Mouse (Mus musculus): Measurements from ENCODE around the gene Zfp618.

The Zfp618 gene

DNA sequence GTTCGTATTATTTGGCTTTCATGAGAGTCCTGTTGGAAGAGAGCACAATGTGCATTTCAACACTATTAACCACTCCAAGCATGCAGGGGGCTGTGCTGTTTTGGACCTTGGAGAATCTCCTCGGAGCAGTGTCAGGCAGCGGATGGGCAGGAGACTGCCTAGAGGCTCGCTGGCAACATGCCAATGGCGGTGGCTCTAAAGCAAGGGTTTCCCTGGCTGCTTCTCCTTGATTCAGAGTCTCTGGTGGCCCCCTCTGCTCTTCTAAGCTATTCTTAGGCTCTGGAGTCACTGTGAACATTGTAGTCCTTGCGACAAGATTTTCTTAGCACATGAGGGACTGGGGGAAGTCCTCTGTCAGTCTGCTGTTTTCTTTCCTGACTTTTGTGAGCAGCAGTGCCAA is 33.5 kb downstream of the Zfp618 start:
- DNase-seq (ENCODE audit: inconsistent ontology term): no peak

DNA sequence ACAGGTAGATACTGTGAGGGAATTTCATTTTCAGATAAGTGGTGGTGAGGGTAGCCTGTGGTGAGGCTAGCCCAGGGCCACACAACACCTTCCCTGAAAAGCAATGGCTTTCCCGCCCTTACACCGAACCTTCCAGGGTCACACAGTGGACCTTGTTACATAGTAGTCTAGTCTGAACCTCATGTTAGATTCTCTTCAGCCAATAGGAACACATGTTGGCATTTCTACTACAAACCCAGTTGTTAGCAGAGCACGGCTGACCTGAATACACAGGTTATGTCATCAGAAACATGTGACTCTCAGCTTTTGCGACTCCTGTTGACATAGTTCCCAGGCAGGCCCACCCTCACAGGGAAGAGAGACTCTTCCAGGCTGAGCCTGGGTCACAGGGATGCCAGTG is 33.9 kb downstream of the Zfp618 start:
- no peak for DNase-seq (ENCODE audit: inconsistent ontology term)

DNA sequence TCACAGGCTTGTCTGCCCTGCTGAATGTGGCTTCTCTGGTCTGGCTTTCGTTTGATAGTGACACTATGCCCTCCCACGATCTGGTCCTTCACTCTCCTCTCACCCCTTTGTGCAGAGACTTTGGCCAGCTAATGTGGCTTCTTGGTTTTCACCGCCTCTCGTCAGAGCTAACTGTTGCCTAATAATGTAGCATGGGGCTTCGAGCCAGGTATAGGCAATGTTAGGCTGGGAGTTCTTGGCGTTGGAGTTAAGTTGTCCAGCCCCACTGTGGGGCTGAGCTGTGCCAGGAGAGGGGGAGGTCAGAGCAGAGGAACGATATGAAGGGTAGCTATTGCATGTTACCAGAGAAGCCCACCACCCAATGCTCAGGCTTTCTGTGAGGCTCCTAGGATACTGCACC is 34.5 kb downstream of the Zfp618 start:
- no peak for DNase-seq (ENCODE audit: inconsistent ontology term)

DNA sequence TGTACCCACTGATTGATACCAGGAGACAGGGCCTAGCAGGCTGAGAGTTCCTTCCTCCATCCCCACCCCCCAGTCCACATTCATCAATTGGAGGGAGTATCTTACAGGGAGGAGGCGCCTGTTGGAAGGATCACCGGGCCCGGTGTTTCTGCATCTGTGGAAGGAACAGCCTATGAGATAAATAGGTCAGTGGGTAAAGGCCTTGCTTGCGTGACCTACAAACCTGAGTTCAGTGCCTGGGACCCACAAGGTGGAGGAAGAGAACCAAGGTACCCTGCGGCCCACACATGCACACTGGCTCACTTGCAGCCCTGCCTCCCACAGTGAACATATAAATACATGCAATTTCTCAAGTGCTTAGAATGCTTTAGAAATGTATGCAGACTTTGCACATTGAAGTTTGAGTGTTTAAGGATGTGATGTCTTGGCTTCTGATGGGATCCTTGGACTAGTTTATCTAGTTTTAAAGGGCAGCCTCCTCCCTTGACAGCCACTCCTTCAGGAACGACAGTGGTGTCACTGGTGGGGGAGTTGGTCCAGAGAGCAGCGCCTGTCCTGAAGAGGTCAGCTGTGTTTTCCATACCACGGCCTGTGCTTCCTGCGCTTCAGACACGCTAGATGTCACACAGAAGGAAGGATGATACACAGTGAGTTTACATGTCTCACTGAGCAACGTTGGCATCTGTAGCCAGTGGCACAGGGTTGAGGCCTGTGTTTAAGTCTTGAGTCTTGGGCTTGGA is 35.1 kb downstream of the Zfp618 start:
- DNase-seq (ENCODE audit: inconsistent ontology term): no peak

DNA sequence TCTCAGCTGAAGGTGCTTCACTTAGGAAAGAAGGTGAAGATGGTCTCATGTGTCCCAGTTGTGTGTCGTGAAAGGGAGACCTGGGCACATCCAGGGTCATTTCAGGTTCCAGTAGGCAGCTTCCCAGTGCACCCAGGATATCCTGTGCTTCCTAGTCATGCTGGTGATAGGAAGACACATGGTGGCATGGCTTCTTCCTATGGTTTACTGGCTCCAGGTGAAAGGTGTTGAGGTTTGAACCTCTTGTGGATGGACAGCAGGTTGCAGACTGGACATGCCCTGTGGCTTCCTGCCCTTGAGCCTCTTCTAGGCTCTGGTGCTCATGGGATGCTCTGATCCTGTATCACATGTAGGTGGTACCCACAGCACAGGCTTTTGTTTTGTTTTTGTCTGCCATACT is 37.0 kb downstream of the Zfp618 start:
- no peak for DNase-seq (ENCODE audit: inconsistent ontology term)

DNA sequence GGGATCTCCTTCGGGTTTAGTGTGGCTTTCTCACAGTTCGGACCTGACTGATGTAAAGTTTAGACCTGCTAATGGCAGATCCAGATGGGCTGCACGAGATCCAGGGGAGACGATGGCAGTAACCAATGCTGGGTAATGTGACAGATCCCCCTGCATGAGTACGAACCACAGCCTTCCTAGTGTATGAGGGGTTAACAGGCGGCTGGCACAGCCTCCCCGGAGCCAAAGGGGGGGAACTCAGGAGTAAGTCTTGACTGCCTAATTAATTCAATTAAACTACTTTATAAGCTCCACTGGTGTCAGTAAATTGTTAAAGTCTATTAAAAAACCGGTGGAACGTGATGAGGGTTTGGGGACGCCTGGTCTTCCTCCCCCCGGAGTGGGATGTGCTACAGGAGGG is 39.1 kb downstream of the Zfp618 start:
- DNase-seq (ENCODE audit: inconsistent ontology term): no peak

DNA sequence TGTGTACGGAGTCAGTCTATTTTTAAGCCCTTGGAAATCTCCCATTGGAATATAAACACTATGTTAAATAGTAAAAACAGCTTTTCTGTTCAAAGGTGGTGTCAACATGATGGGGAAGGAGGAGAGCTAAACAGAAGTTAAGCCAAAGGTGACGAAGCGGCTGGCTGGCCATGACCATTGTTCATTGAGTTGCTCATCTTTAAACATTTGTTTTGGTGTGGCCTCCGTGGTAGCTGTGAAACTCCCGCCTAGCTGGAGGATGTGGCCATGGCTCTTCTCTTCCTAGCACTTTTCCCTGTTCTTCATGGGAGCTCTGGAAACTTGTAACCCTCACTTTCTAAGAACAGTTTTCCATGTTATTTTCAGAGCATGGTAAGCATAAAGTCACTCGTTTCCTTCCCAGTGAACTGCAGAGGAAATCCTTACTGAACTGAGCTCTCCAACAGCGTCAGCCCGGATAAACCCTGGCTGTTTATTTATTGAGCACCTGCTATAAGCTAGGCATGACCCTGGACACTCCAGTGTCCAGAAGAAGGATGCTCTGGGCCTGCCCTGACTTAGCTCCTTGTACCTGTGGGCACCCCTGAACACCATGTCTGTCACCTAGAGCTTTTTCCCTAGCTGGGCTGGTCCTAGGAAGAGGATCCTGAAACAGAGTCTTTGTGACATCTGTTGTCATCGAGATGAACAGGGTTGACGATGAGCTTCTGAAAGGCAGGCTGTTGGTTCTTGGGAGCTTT is 40.2 kb downstream of the Zfp618 start:
- DNase-seq (ENCODE audit: inconsistent ontology term): no peak

DNA sequence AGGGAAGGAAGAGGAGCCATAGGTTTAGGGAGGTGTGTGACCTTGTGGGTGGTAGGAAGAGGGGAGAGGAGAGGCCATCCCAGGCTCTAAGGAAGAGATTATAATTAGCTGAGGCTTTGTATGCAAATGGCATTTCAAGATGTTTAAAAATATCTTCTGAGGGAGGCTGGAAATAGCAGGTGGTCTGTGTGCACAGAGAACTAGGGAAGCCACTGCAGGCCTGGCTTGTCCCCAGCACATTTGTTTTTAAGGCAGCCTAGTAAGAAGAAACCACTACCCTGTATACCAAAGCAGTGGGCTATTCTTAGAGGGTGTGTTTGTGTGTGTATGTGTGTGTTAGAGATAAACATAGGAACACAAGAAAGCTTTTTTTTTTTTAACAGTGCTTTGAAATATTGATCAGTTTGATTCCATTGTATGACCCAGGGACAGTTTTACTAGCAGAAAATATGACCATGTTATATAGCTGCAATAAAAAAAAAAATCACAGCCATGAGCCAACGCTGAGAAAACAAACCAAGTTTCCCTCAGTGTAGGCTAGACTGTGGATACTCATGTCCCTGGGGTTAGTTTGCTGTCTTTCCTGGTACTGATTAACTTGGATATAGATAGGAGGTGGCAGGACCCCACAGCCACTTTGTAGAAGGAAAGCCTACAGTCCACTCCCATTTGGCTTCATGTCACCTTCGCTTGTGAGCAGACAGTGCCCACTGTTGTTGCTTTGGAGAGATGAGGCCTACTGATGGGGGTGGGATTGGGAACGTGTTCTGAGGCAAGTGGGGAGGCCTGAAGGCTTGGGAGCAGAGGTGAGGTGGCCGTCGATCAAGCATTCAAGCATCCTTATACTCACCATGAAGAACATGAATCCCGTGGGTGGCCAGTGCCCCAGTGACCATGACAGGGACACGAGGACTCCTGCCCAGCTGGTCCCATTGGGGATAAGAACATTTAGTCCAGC is 41.1 kb downstream of the Zfp618 start:
- DNase-seq (ENCODE audit: inconsistent ontology term): no peak

DNA sequence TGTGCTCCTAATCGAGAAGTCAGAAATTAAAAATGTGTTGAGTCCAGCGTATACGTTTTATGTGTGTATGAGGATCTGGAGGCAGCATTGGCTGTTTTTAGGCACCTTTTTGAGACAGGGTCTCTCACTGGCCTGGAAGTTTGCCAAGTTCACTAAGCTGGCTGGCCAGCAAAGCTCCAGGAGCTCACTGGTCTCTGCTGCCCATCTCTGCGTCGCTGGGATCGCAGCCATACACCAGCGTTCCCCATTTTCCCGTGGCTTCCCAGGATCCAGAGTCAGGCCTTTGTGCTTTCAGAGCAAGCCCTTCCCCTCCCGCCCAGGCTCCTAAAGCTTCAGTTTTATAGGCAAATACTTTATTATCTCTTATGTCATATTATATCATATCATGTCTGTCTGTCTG is 42.8 kb downstream of the Zfp618 start:
- no peak for DNase-seq (ENCODE audit: inconsistent ontology term)

DNA sequence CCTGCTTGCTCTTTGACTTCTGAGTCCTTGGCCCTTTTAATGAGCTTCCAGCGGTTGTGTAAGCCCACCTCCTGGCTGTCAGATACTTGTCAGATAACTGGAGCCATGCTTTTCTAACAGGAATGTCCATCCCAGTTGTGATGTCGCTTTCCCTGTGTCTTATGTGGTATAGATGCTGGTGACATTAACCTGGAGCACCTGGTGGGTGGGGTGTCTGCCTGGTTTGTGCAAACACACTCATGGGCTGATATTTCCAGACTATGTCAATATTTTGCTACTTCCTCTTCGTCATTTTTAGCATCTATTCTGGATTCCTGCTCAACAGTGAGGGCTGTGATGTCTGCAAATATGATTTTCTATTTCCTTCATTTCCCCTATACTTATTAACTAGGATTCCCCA is 43.4 kb downstream of the Zfp618 start:
- no peak for DNase-seq (ENCODE audit: inconsistent ontology term)

DNA sequence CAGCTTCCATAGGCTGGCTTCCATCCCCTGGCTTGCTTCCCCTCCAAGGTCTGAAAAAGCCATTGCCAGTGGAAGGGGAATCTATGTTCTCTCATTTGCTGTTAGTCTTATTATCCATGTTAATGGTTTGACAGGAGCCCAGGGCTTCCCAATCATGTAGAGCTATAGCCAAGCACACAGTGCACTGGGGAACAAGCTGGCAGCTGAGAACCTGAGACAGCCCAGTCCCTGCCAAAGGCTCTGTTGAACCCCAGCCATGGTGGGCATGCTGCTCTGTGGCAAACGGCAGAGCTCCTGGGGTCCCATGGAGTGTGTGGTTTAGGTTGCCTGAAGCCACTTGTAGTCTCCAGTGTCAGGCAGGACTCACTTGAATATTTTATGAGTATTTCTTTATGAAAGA is 44.4 kb downstream of the Zfp618 start:
- DNase-seq (ENCODE audit: inconsistent ontology term): no peak

DNA sequence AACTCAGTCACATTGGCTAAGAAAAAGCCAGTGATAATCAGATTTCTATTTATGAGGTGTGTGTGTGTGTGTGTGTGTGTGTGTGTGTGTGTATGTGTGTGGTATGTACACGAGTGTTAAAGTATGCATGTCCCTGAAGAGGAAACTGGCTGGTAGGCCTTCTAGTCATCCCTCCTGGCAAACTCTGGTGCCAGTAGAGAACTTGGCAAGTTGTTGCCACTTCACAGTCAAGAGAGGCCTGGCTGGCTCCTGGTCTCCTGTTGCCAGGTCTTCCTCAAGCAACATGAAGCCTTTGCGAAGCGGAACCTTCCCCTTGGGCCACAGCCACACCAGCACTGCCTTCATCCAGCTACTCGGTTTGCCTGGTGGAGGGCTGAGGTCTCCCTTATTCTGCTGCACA is 44.9 kb downstream of the Zfp618 start:
- DNase-seq (ENCODE audit: inconsistent ontology term): peak; percentile 29

DNA sequence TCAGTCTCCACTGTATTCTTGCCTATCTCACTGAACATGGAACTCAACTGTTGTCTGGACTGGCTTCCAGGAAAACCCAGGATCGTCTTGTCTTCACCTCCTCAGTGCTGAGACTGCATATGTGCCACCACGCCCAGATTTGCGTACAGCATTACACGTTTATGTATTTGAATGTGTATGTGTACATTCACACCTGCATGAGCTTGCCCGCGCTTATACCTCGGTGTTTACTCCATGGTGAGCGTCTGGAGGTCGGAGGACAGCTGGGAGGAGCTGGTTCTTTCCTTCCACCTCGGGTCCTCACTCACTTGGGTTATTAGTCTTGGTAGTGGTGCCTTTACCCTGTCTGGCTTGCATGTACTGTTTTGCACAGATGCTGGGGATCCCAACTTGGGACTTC is 53.2 kb downstream of the Zfp618 start:
- no peak for DNase-seq (ENCODE audit: inconsistent ontology term)

DNA sequence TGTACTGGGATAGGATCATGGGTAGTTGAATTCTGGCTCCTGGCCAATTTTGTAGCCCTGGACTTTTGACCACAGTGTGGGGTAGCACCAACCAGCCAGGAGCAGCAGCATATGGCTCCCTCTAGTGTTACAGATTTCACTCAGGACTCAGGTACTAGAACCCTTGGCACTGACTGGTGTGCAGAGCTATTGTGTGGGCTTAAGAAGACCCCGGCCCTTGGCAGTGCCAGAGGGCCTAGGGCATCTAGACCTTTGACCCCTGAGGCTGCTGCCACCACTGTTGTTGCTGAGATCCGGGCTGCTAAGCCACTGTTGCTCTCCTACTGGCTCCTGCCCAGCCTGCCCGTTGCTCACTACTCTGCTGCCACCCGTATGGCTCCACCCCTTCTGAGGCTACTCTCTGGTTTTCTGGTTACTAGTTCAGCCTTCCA is 54.1 kb downstream of the Zfp618 start:
- no peak for DNase-seq (ENCODE audit: inconsistent ontology term)

DNA sequence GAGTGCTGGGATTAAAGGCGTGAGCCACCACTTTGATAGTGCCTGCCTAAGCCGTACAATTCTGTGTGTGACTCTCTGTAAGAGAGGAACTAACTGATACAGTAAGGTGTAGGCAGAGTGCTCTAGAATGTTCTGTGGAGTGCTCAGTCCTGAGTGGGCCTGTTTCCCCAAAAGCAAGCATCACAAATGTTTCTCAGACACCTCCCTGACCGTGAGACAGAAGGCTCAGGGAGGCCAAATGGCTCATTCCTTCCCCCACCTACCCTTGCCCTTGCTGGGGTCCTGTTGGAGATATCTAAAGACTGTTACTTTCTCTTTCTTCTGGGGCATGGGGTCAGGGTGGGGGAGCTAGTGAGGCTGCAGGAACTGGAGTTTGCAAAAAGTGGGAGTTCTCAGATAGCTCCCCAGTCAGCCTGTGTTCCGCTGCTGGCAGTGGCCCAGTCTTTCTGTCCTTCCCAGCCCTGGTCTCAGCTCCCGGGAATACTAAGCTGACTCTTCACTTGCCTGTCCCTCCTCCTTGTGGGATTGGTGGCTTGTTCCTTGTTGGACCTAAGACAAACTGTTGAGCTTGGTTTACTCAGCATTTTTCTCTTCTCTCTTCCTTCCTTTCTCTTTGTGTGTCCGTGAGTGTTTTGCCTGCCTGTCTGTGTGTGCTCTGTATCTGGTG is 55.8 kb downstream of the Zfp618 start:
- DNase-seq (ENCODE audit: inconsistent ontology term): no peak

DNA sequence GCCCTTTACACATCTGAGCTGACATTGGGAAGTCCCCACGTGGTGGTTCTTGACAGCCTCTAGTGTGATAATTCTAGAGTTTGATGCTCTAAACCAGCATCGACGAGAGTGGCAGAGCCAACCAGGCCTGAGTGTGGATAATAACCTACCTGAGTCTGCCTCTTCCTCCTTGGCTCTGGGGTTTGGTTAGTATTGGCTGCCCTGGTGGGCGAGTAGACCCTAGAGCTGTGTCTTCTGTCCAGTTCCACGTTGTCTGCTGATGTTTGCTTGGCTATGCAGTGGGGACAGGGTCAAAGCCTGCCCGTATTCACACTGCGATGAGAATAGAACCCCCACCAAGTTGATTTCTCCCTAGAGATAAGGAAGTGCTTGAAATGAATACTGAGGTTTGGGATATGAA is 58.1 kb downstream of the Zfp618 start:
- DNase-seq (ENCODE audit: inconsistent ontology term): no peak

DNA sequence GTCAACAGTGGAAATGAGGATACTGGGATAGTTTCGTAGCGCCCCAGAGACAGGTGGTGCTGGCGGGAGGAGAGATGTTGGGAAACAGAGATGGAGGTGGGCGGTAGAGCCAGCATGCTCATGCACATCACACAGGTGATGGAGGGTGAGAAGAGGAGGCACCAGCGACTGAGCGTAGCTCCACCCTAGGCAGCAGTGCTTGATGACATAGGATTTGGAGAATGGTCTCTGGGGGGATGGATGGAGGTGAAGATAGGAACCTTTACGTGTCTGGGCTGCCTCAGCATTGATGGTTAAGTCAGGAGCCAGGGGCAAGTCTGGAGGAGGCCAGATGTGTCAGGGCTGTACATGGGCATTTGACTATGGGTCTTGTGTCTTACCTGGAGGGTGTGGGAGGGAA is 58.7 kb downstream of the Zfp618 start:
- DNase-seq (ENCODE audit: inconsistent ontology term): no peak

DNA sequence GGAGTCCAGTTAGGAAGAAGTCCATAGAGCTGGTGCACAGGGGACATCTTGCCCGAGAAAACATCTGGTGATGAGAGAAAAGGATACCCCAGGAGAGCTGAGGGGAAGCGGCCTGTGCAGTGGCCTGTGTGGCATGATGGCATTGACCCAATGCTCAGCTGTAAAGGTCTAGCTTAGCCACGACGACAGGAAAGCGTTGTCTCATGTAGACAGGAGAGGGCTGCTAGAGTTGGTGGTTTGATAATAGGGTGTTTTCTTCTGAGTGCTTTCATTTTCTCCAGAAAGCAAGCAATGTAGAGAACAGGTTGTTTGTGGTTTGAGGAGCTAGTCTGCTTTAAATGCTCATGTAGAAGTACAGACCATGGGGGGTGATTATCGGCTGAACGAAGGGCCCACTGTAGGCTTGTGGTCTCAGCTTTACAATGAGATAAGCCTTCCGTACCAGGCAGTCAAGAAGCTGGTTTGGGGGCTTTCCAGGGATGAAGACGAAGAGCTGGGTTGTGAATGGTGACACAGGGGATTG is 59.4 kb downstream of the Zfp618 start:
- DNase-seq (ENCODE audit: inconsistent ontology term): no peak

DNA sequence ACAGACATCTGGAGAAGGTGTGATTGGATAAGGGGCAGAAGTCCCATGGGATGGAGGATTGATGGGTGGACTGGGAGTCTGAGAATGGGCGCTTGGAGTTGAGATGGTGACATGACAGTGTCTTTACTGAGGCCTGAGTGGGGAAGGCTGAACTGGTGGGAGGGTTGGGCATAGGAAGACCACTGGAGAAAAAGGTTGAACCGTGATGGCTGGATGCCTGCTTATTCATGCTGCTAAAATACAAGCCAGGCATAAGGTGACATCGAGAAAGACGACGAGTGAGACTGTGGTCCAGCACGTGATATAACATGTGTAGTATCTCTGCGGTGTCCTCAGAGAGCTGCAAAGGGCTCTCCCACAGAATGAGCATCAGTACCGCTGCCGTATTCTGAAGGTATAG is 59.9 kb downstream of the Zfp618 start:
- DNase-seq (ENCODE audit: inconsistent ontology term): no peak

DNA sequence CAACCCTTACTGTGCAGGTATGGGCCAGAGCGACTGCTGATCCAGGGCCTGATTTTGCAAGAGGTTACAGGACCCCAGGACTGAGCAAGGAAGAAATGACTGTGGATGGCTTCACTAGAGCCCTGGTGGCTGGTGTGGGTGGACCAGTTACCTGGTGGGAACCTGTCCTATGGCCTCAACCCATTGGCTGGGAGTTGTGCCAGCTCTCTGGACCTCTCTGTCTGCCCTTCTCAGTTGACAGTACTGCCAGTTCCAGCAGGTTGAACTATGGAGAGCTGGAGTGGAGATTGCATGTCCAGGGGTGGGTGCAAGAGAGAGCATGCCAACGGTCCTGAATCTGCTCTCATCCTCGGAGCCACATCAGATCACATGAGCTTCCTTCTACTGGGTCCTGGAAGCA is 60.9 kb downstream of the Zfp618 start:
- DNase-seq (ENCODE audit: inconsistent ontology term): no peak

DNA sequence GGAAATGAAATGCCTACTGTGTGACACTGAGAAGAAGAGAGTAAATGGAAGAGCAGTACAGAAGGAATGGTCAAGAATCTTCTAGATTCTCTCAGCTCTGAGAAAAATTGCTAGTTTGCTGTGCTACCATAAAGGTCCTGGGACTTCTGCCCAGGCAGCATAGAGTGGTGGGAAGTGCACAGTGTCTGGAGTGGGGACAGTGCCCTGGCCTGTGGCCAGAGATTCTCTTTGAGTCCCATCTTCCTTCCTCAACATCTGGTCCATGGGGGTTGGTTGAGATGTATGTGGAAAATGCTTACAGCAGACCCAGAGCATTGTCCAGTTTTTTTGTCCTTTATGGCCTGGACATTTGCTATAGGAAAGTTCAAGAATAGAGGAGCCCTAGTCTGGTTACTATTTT is 62.1 kb downstream of the Zfp618 start:
- DNase-seq (ENCODE audit: inconsistent ontology term): no peak

DNA sequence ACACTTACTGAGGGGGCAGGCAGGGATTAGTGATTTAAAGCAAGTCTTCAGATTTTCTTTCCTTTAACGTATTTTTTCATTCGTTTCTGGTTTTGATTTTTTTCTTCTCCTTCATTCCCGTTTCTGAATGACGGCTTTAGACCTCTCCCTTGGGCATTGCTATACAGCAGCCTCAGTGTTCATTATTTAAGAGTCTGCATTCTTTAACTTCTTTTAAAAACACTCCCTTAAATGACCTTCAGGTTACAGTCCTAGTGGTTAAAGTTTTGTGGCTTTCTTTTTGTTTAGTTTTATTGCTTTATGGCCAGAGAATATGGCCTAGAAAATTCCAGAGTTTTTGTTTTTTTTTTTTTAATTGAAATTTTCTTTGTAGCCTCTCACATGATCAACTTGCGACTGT is 64.8 kb downstream of the Zfp618 start:
- DNase-seq (ENCODE audit: inconsistent ontology term): no peak
